Mouse (Mus musculus): ENCODE results near the gene Ccdc65.
"Not testable (repeated sequence)": the region's sequence is repeated elsewhere in the genome, so short reads cannot be mapped to it uniquely, and the experiment has no call there.

DNA sequence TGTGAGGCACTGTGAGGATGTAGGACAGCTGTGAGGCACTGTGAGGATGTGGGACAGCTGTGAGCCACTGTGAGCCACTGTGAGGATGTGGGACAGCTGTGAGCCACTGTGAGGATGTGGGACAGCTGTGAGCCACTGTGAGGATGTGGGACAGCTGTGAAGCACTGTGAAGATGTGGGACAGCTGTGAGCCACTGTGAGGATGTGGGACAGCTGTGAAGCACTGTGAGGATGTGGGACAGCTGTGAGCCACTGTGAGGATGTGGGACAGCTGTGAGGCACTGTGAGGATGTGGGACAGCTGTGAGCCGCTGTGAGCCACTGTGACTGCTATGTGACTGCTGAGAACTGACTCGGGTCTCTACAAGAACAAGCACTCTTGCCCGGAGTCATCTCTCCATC is 35.9 kb downstream of the Ccdc65 start:
- not testable (repeated sequence) for TF ChIP-seq CTCF (IDR thresholded peaks at IDR 0.05; ENCODE audit: low read depth, low read length); POLR2A (IDR thresholded peaks at IDR 0.05; ENCODE audit: insufficient read depth, low read length)

Data from ES-Bruce4 (cell line).